ENCODE assay signal across 9 mouse cellular contexts in the genomic region with DNA sequence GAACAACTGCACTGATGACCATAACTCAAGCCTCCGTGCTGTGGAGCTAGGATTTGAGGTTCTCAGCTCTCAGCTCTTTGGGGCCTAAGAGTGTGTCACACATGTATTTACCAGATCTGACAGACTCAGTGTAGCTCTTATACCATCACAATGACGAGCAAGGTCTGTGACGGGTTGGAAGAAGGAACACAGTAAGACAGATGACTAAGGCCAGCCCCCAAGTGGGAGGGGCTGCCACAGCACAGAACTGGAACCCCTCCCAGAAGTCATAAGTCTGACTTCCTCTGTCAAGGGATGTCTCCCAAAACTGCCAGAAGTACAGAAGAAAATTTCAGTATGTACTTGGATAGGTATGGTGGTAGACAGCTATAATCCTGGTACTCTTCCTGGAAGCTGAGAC. TPM values are rescaled to one million over a fixed set of nuclear protein-coding genes. Genes with fewer than 3 reads are reported as not detected.
DNase-seq lines count a peak whose midpoint lies in the region; ATAC-seq and TF ChIP-seq lines count a peak whose summit lies in the region.
"Had no signal": no experiment of that assay in that cellular context is flagged by ENCODE, and none has a peak within 500 bp of the region (broad histone marks: within the 10 kb centered on the region; RNA-seq: fewer than 3 reads in every experiment).

No protein-coding gene starts in this region.

- peaks cover 60% of the 10 kb centered on the region for H3K4me1 ChIP-seq in neural tube, embryonic 15.5 days

- H3K36me3 ChIP-seq in neural tube, embryonic 15.5 days, result no peaks in the 10 kb centered on the region
- H3K36me3 ChIP-seq: hindbrain, embryonic 15.5 days had no signal

- no peak overlapping the region for H3K4me3 ChIP-seq in layer of hippocampus, adult 2 months
- H3K4me3 ChIP-seq in neural tube, embryonic 15.5 days (replicated peaks), result no peak overlapping the region
- H3K4me3 ChIP-seq: hindbrain, embryonic 15.5 days had no signal

- H3K9ac ChIP-seq in neural tube, embryonic 15.5 days (replicated peaks), result no peak overlapping the region
- H3K9ac ChIP-seq: hindbrain, embryonic 15.5 days had no signal

- no peak for DNase-seq in layer of hippocampus, adult 2 months (ENCODE audit: low spot score in 2 of 2)
- DNase-seq in layer of hippocampus, adult 11-12 months (ENCODE audit: low spot score), result no peak
- peak; percentile 31 for DNase-seq in adipocyte (ENCODE audit: low spot score)
- DNase-seq in heart, postnatal 36 days, result peak; percentile 44 to 48
- DNase-seq in urinary bladder, postnatal 25 days (ENCODE audit: low spot score), result no peak
- no peak for DNase-seq in urinary bladder, postnatal 14 days (ENCODE audit: low spot score)

- peak overlapping the region; percentile 54; the same call in 1 of the 2 replicates for H3K27ac ChIP-seq in layer of hippocampus, adult 2 months
- H3K27ac ChIP-seq in neural tube, embryonic 15.5 days (replicated peaks), result no peak overlapping the region
- H3K27ac ChIP-seq: hindbrain, embryonic 15.5 days had no signal

- 69% methylated on average over 3 of the region's 3 CpGs for WGBS in neural tube, embryonic 15.5 days

- TF ChIP-seq CTCF in layer of hippocampus, adult 2 months (conservative IDR thresholded peaks at IDR 0.05), result no peak

- H3K4me2 ChIP-seq in neural tube, embryonic 15.5 days, result no peak overlapping the region
- H3K4me2 ChIP-seq: hindbrain, embryonic 15.5 days had no signal

- intact Hi-C loops in heart, postnatal 36 days (cut with DNase I), result no loop called here

- H3K27me3 ChIP-seq in neural tube, embryonic 15.5 days (replicated peaks), result no peaks in the 10 kb centered on the region
- H3K27me3 ChIP-seq: hindbrain, embryonic 15.5 days had no signal

- peak; percentile 72 for ATAC-seq in megakaryocyte progenitor cell, adult 5-6 weeks (replicated peaks; ENCODE audit: poor library complexity)
- ATAC-seq in neural tube, embryonic 15.5 days (ENCODE audit: low FRiP score), result no peak

- no peaks in the 10 kb centered on the region for H3K9me3 ChIP-seq in neural tube, embryonic 15.5 days (replicated peaks)
- H3K9me3 ChIP-seq: hindbrain, embryonic 15.5 days had no signal

RNA-seq across cellular contexts. Expression of a gene that starts 9.7 kb away (rescaled TPM):
- 10 to 100 TPM; 42.3 to 54.8 TPM for total RNA-seq in layer of hippocampus, adult 2 months (2021)
- total RNA-seq in heart, postnatal 36 days (2021), result 10 to 100 TPM; 22.7 to 25.5 TPM
- total RNA-seq in megakaryocyte progenitor cell, adult 5-6 weeks (2015), result 16.0 and 21.5 TPM in 2 replicates
- 12.2 and 15.9 TPM in 2 replicates for total RNA-seq in megakaryocyte progenitor cell, adult 5-6 weeks (2017)
- polyA plus RNA-seq in neural tube, embryonic 15.5 days (2015; fragmentation: Nextera tagmentation; extraction: Ambion mirVana), result 12.4 and 14.2 TPM in 2 replicates

RNA-seq across cellular contexts. Expression of a gene that starts 48.5 kb away (rescaled TPM):
- 10 to 100 TPM; 35.8 to 38.6 TPM for total RNA-seq in layer of hippocampus, adult 2 months (2021)
- 10 to 100 TPM in 1 of 2 experiments, 1 to 10 TPM in 1; 8.3 to 10.4 TPM for total RNA-seq in heart, postnatal 36 days (2021)
- 27.3 and 38.6 TPM in 2 replicates for total RNA-seq in megakaryocyte progenitor cell, adult 5-6 weeks (2015)
- total RNA-seq in megakaryocyte progenitor cell, adult 5-6 weeks (2017), result 48.3 and 48.9 TPM in 2 replicates
- polyA plus RNA-seq in neural tube, embryonic 15.5 days (2015; fragmentation: Nextera tagmentation; extraction: Ambion mirVana), result 76.3 and 84.5 TPM in 2 replicates

RNA-seq across cellular contexts. Expression of a gene that starts 55.1 kb away (rescaled TPM):
- total RNA-seq in layer of hippocampus, adult 2 months (2021), result 10 to 100 TPM; 28.8 to 30.3 TPM
- 10 to 100 TPM; 18.8 to 23.3 TPM for total RNA-seq in heart, postnatal 36 days (2021)
- total RNA-seq in megakaryocyte progenitor cell, adult 5-6 weeks (2015), result 48.6 and 48.9 TPM in 2 replicates
- total RNA-seq in megakaryocyte progenitor cell, adult 5-6 weeks (2017), result 38.6 and 45.9 TPM in 2 replicates
- polyA plus RNA-seq in neural tube, embryonic 15.5 days (2015; fragmentation: Nextera tagmentation; extraction: Ambion mirVana), result 32.6 and 34.5 TPM in 2 replicates

Comparison
In these comparisons a context has a peak if more than half of its experiments do, and no peak if none do; other contexts are left out.
1. DNase-seq: peak in adipocyte (single experiment) and heart, postnatal 36 days (2 of 2); none in layer of hippocampus, adult 2 months (0 of 2), layer of hippocampus, adult 11-12 months (single experiment), urinary bladder, postnatal 25 days (single experiment) and urinary bladder, postnatal 14 days (single experiment).